Mouse (Mus musculus) CD4-positive naive resting alpha-beta T cell, adult 76 days (primary cell): Measurements from ENCODE around the gene E330034G19Rik. TPM values are rescaled to one million over a fixed set of nuclear protein-coding genes. Genes with fewer than 3 reads are reported as not detected.

Source experiments
- total RNA-seq: library from RNA; stranded (reverse); gene quantifications from one replicate; pipeline ENCODE4 v1.2.4, GENCODE M21; 2023

The E330034G19Rik gene
- not detected for total RNA-seq

DNA sequence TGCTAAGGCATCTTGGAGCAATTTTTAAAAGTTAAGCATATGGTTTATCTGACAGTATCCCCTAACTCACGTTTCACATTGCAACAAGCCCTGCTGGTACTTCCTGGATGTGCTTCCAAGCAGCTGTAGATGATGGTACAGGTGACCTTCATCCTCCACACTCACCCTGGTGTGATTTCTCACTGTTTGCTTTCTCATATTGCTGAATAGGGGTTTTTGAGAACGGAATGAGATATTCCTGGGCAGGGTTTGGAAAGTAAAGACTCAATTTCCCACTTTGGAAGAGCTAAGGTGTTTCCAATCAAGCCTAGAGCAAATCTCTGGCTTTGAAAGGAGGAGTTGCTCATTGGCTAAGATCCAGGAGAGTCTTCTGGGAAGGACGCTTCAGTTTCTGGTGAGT lies at the start of gene E330034G19Rik:
Gene E330034G19Rik (plus strand): TSS at position 301 of the 400 bp plus-strand sequence.

DNA sequence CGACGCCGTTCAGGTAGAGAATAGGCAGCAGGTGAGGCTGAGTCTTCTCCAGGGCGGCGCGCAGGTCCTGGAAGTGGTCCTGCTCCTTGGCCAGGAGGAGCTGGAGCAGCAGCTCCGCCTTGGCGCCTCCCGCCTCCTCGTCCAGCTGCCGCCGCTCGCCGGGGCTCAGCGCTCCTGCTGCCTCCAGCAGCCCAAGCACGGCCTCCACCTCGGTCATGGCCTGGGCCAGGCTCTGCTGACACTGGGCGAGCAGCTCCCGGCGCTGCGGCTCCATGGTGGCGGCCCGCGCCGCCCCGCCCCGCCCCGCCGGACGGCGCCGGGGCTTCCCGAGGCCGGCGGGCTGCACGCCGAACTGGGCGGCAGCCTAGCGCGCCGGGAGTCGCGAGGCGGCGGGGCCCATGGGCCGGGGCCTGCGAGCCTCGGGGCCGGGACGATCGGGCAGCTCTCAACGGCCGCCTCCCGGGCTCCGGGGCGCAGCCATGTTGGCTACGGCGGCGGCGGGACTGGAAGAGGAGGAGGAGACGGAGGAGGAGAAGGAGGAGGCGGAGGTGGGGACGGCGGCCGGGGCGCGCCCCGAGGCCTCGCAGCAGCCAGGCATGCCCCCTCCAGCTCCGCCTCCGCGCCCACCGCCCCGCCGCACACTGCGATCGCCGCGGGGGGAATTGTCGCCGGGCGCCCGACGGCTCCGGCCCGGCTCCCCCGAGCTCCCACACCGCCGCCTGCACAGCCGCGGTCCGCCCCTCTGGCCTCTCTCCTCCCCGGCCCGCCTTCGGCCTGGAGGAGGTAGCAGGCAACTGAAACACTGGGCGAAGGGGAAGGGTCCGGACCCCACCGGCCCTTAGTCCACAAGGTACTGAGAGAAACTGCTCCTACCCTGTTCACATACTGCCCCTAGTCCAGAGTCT lies 47.6 kb upstream of the E330034G19Rik start, which contains the start of gene Dlg5:
Gene Dlg5 (minus strand): TSS at position 744 of the 905 bp plus-strand sequence.

Other genes with a start within 250 kb of the E330034G19Rik start
- 1.4 TPM for gene Dlg5, start 47.3 kb upstream of the E330034G19Rik start, total RNA-seq
- gene Polr3a, start 193.8 kb downstream of the E330034G19Rik start, total RNA-seq: 46.6 TPM
- 5,948 TPM for gene Rps24, start 193.9 kb downstream of the E330034G19Rik start, total RNA-seq